Mouse (Mus musculus) liver, embryonic 15.5 days (tissue): ENCODE data around the gene Zfp112. TPM values are rescaled to one million over a fixed set of nuclear protein-coding genes. Genes with fewer than 3 reads are reported as not detected.

Source experiments
- ATAC-seq: fragments of 200-750 bp; cut with Nextera tagmentation; 2 replicates; pipeline ENCODE4 v1.8.0; 2017; ENCODE audit warnings: moderate number of reproducible peaks, mild to moderate bottlenecking, moderate library complexity; ENCODE audit not compliant: insufficient read depth
- H3K27ac ChIP-seq: fragments of 300-500 bp; sonication (generic); replicated peaks from 2 replicates; pipeline ENCODE4 v1.5.1; 2015; ENCODE audit warnings: mild to moderate bottlenecking, inconsistent platforms
- H3K27me3 ChIP-seq: fragments of 300-500 bp; sonication (generic); 2 replicates; pipeline ENCODE4 v1.6.1; 2015; ENCODE audit warnings: mild to moderate bottlenecking, inconsistent platforms
- H3K36me3 ChIP-seq: fragments of 300-500 bp; sonication (generic); replicated peaks from 2 replicates; pipeline ENCODE4 v1.6.1; 2015; ENCODE audit warnings: moderate library complexity, mild to moderate bottlenecking, inconsistent platforms
- H3K4me1 ChIP-seq: fragments of 300-500 bp; sonication (generic); replicated peaks from 2 replicates; pipeline ENCODE4 v1.6.1; 2015; ENCODE audit warnings: inconsistent platforms
- H3K4me2 ChIP-seq: fragments of 300-500 bp; sonication (generic); 2 replicates; pipeline ENCODE4 v1.6.1; 2015; ENCODE audit warnings: moderate library complexity, mild to moderate bottlenecking, inconsistent platforms
- H3K4me3 ChIP-seq: fragments of 300-500 bp; sonication (generic); replicated peaks from 2 replicates; pipeline ENCODE4 v1.5.1; 2015; ENCODE audit warnings: mild to moderate bottlenecking, inconsistent platforms
- H3K9ac ChIP-seq: fragments of 300-500 bp; sonication (generic); 2 replicates; pipeline ENCODE4 v1.6.1; 2015; ENCODE audit warnings: moderate library complexity, mild to moderate bottlenecking, inconsistent platforms
- H3K9me3 ChIP-seq: fragments of 300-500 bp; sonication (generic); replicated peaks from 2 replicates; pipeline ENCODE4 v1.6.1; 2016; ENCODE audit warnings: inconsistent platforms
- WGBS: fragments of 180-500 bp; shearing (Covaris S2); methylation state at CpG from one replicate; pipeline ENCODE4 v1.1.7; 2015; ENCODE audit warnings: mixed read lengths; ENCODE audit not compliant: insufficient replicate concordance; 5-methylcytosine and 5-hydroxymethylcytosine counted together
- polyA plus RNA-seq: library from polyadenylated mRNA; unstranded; fragments of >200 nt; fragmentation: Nextera tagmentation; extraction: Ambion mirVana; gene quantifications from 2 replicates; pipeline ENCODE4 v1.2.1, GENCODE M21; 2015

Zfp112 gene
- polyA plus RNA-seq, 1 experiment from 2014 or later, result 0.50 TPM

DNA sequence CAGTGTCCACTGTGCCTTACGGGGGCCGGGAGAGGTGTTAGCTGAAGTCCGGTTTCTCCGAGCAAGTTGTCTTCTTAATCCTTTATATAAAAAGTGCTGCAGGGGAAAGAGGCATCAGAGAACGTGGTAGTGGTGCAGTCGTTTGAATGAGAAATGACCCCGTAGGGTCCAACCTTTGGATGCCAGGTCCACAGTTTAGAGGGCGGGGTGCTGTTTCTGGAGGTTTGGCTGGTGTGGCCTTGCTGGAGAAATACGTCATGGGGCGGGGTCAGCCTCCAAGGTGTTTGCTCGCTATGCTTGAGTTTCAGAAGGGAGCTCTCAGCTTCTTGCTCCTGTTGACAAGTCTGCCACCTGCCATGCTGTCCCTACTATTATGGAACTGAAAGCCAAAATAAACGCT, 887 bp downstream of the Zfp112 start:
- peak overlapping the region; percentile 61 for H3K4me3 ChIP-seq
- no peak for ATAC-seq
- H3K9me3 ChIP-seq, result no peaks in the 10 kb centered on the region
- 18% methylated on average over 12 of the region's 12 CpGs for WGBS
- peak overlapping the region; percentile 57 for H3K27ac ChIP-seq
- peak overlapping the region; percentile 40 for H3K9ac ChIP-seq
- no peaks in the 10 kb centered on the region for H3K27me3 ChIP-seq
- peaks cover 16% of the 10 kb centered on the region for H3K4me1 ChIP-seq
- H3K4me2 ChIP-seq, result peak overlapping the region; percentile 73
- H3K36me3 ChIP-seq, result peaks cover 18% of the 10 kb centered on the region

GRCm38 (mm10) chr7:24116655-24117054, 4.5 kb downstream of the Zfp112 start:
- 31% methylated on average over 4 of the region's 4 CpGs for WGBS
- no peaks in the 10 kb centered on the region for H3K36me3 ChIP-seq
- no peaks in the 10 kb centered on the region for H3K27me3 ChIP-seq
- peaks cover 16% of the 10 kb centered on the region for H3K4me1 ChIP-seq
- H3K9ac ChIP-seq, result no peak overlapping the region
- H3K9me3 ChIP-seq, result no peaks in the 10 kb centered on the region
- H3K27ac ChIP-seq, result no peak overlapping the region
- no peak overlapping the region for H3K4me2 ChIP-seq
- H3K4me3 ChIP-seq, result no peak overlapping the region
- no peak for ATAC-seq

DNA sequence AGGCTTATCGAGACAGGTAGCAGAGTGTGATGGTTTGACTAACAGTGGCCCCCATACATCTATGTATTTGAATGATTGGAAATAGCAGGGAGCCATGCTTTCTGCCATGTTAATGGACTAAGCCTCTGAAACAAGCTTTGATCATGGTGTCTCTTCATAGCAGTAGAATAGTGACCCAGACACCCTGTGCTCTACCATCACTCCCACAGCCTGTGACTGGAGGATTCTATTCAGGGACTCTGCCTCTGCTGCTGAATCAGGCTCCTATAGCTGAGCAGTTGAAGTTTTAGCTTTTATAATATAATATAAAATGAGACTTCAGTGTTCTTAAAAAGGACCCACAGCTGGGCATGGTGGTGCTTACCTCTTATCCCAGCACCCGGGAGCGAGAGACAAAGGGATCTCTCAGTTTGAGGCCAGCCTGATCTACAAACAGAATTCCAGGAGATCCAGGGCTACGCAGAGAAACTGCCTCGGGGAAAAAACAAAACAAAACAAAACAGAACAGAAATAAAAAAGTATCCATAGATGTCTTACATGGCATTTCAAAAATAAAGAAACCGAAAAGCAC, 21.4 kb downstream of the Zfp112 start:
- Histone ChIP-seq H3K27me3 (no peaks in the 10 kb centered on the region), H3K36me3 (peaks cover 23% of the 10 kb centered on the region), H3K4me1 (peaks cover 16% of the 10 kb centered on the region), H3K4me2 (peak overlapping the region; percentile 76), H3K9me3 (no peaks in the 10 kb centered on the region), H3K27ac (no peak overlapping the region), H3K4me3 (peak overlapping the region; percentile 71), H3K9ac (peak overlapping the region; percentile 70)
- 16% methylated on average over 6 of the region's 6 CpGs for WGBS
- ATAC-seq, result peak; percentile 27; the same call in 1 of the 2 replicates

- WGBS, result 3% methylated on average over 32 of the region's 32 CpGs
- Histone ChIP-seq H3K27me3 (no peaks in the 10 kb centered on the region), H3K4me2 (peak within 1 kb of the TSS; percentile 76), H3K9ac (peak within 1 kb of the TSS; percentile 70), H3K36me3 (peaks cover 24% of the 10 kb centered on the region), H3K4me3 (peak within 1 kb of the TSS; percentile 71), H3K4me1 (peaks cover 16% of the 10 kb centered on the region), H3K9me3 (no peaks in the 10 kb centered on the region), H3K27ac (no peak within 1 kb of the TSS)
- peak; percentile 92 for ATAC-seq
These were observed 22.1 kb downstream of the Zfp112 start, which contains the start of gene Zfp235 for GRCm38 (mm10) chr7:24133996-24134828. Gene Zfp235, plus strand, starts transcription at chr7:24134169.

DNA sequence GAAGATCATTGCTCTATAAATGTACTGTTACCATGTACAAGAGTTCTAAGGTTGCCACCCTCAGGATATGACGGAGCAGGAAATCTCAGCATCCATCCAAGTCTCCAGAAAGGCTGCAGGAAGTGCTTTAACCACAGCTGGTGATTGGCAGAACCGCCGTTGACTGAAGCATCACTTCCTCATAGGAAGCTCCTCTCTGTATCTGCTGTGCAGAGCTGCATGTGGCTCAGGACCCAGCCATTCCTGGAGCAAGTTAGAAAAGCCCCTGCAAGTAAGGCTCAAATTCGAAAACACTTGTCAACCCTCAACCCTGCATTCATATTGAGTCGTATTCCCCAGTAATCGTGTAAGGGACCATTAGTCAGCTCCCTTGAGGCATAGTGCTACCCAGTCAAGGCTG, 30.5 kb downstream of the Zfp112 start:
- no peak for ATAC-seq
- Histone ChIP-seq H3K9me3 (no peaks in the 10 kb centered on the region), H3K27ac (no peak overlapping the region)

DNA sequence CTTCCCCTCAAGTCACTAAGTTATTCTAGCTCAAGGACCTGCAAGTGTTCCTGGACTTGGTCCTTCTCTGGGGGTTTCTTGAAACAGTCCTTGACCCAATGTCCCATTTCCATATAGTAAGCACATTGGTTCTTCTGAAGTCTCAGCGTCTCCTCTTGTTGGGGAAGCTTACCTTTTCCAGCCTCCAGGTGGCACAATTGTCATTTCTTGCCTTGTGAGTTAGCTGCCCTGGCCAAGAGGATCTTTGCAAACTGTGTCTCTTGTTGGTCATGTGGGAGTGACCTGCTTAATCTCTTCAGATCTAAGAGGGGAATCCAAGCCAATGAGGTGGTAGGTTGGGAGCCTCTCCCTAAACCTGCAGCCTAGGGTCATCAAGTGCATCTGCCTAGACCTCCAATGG, 41.2 kb downstream of the Zfp112 start:
- Histone ChIP-seq H3K4me3 (no peak overlapping the region), H3K4me2 (no peak overlapping the region), H3K9me3 (no peaks in the 10 kb centered on the region), H3K27ac (no peak overlapping the region), H3K36me3 (no peaks in the 10 kb centered on the region), H3K27me3 (no peaks in the 10 kb centered on the region), H3K4me1 (no peaks in the 10 kb centered on the region), H3K9ac (no peak overlapping the region)
- no peak for ATAC-seq
- WGBS, result 13% methylated on average over 1 of the region's 1 CpGs

More for the DNA sequence above, 30.5 kb downstream of the Zfp112 start:
- Histone ChIP-seq H3K27me3 (no peaks in the 10 kb centered on the region), H3K9ac (no peak overlapping the region), H3K4me3 (no peak overlapping the region), H3K36me3 (peaks cover 28% of the 10 kb centered on the region), H3K4me1 (no peaks in the 10 kb centered on the region), H3K4me2 (no peak overlapping the region)
- WGBS, result 29% methylated on average over 6 of the region's 6 CpGs

DNA sequence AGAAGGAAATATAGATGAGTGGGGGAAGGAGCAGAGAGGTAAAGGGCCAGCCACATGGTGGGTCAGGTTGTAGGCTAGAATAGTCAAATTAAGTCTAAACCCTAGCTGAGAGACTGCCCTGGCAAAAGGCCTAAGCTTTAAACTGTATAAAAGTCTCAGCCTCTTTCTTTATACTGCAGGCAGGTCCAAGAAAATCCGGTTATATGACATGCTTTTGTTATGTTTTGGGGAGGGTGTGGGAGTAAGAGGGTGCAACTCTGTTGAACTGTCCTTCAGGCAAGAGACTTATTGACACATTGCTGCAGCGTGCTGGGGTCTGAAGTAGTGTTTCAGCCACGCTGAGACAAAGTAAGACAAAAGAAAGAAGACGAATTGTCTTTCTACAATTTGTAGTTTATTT, 60.1 kb downstream of the Zfp112 start:
- Histone ChIP-seq H3K9ac (no peak overlapping the region), H3K27ac (no peak overlapping the region), H3K4me2 (no peak overlapping the region), H3K27me3 (no peaks in the 10 kb centered on the region), H3K4me3 (no peak overlapping the region), H3K36me3 (no peaks in the 10 kb centered on the region), H3K4me1 (0 out of 2 replicates have a peak, but pooled peaks cover 2% of the 10 kb centered on the region), H3K9me3 (no peaks in the 10 kb centered on the region)
- ATAC-seq, result no peak
- WGBS, result 40% methylated on average over 4 of the region's 4 CpGs

- 0 out of 2 replicates have a peak, but pooled peaks cover 2% of the 10 kb centered on the region for H3K4me1 ChIP-seq
- H3K36me3 ChIP-seq, result no peaks in the 10 kb centered on the region
- WGBS, result 12% methylated on average over 23 of the region's 23 CpGs
- peak within 1 kb of the TSS; percentile 54 for H3K4me3 ChIP-seq
- no peak; the same call in 1 of the 2 replicates for ATAC-seq
- no peaks in the 10 kb centered on the region for H3K27me3 ChIP-seq
- H3K9me3 ChIP-seq, result no peaks in the 10 kb centered on the region
- H3K27ac ChIP-seq, result no peak within 1 kb of the TSS
- peak within 1 kb of the TSS; percentile 62 for H3K4me2 ChIP-seq
- no peak within 1 kb of the TSS for H3K9ac ChIP-seq
These were observed 62.7 kb downstream of the Zfp112 start, which contains the start of gene Zfp114 for GRCm38 (mm10) chr7:24174618-24175336. Gene Zfp114, plus strand, starts transcription at chr7:24175060.

- Histone ChIP-seq H3K4me1 (0 out of 2 replicates have a peak, but pooled peaks cover 2% of the 10 kb centered on the region), H3K27me3 (no peaks in the 10 kb centered on the region), H3K36me3 (no peaks in the 10 kb centered on the region), H3K9ac (no peak overlapping the region), H3K4me3 (peak overlapping the region; percentile 54), H3K4me2 (peak overlapping the region; percentile 62), H3K9me3 (no peaks in the 10 kb centered on the region), H3K27ac (no peak overlapping the region)
- WGBS, result 37% methylated on average over 6 of the region's 6 CpGs
- no peak for ATAC-seq
These were observed 63.2 kb downstream of the Zfp112 start for GRCm38 (mm10) chr7:24175337-24175711.
